Mouse (Mus musculus) layer of hippocampus, adult 8-10 months (tissue): ENCODE results near the gene Pigx. TPM values are rescaled to one million over a fixed set of nuclear protein-coding genes. Genes with fewer than 3 reads are reported as not detected.

ENCODE experiments used
- DNase-seq, 2 experiments: peaks; one replicate each; pipeline ENCODE4 v3.0.0; 2022; ENCODE audit warnings: low spot score in 2 of 2
- total RNA-seq, 4 experiments: library from RNA; stranded (reverse); gene quantifications; 2 replicates each; pipeline ENCODE4 v1.2.4; 2022

Gene Pigx
- total RNA-seq, 4 experiments from 2014 or later: 23.2 to 36.1 (median 27.7) TPM

DNA sequence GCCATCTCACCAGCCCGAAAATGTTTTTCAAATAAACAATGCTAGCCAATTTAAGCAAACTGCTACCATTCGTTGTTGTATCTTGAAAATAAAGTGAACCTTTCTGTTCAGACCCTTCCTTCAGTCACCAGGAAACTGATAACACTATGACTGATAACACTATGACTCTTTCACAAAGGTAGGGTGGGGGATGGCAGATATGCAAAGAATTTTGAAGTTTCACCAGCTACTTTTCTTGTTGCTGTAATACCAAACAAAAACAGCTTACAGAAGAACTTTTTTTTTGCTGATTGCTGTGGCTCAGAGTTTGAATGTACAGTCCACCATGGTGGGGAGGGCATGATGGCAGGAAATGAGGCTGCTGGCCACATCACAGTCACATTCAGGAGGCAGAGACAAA lies 37.3 kb downstream of the Pigx start:
- no peak for DNase-seq

DNA sequence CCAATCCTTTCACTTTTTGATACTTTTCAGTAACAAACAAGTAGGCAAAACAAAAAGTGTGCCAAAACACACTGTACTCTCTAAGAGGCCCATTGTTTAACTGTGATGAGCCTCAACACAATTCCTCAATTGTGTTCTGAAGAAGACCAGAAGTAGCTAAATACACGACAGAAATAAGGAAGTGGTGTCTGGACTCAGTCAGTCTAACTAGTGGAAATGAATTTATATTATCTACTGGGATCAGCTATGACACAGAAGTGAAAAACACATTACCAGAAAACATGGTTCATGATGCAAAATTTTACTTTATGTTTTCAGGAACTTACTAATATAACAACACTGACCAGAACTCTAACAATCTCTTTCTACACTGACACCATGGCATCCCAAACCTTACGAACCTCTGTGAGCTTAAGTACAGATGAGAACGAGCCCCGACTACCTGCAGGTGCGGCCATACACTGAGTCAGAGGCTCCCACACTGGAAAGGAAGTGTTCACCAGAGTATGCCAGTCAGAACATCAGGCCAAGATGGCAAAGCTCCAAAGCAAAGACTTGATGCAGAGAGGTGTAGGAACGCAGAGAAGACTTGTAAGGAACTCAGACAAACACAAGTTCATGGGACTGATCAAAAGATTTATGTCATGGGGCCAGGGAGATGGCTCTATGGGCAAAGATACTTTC lies 39.6 kb downstream of the Pigx start:
- DNase-seq: no peak

DNA sequence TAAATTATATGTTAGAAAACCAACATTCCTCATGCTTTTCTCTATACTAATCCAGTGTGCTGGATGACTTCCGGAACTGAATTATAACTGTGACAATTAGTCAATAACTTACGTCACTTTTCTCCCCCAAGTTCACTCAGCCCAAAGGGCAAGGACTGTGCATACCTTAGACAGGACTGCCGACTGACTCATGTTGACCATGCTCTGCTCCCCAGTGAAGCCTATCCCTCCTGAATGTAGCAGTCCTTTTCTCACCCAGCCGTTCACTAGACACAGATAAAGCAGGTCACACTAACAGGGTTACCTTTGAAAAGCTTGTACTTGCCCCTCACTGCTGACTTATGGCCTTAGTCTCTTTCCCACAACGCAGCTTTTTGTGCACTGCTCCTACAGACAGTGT lies 40.7 kb downstream of the Pigx start:
- no peak for DNase-seq

- DNase-seq: no peak
Observed at GRCm38 (mm10) chr16:32042367-32042766, 57.2 kb downstream of the Pigx start.

Other genes starting within 250 kb of the Pigx start
- gene Meltf, start 220.9 kb downstream of the Pigx start, total RNA-seq: under 1 TPM in 3 of 4 experiments, not detected in 1; 0.24 to 0.61 (median 0.45) TPM
- 10 to 100 TPM; 17.5 to 25.7 (median 21.0) TPM for gene Pigz, start 165.9 kb downstream of the Pigx start, total RNA-seq
- 10 to 100 TPM; 33.1 to 40.9 (median 36.7) TPM for gene 0610012G03Rik, start 151.2 kb downstream of the Pigx start, total RNA-seq
- 10 to 100 TPM; 45.7 to 50.2 (median 48.6) TPM for gene Ncbp2, start 151.2 kb downstream of the Pigx start, total RNA-seq
- 10 to 100 TPM; 41.5 to 46.4 (median 44.5) TPM for gene Senp5, start 96.5 kb downstream of the Pigx start, total RNA-seq
- gene Pak2, start 20.4 kb downstream of the Pigx start, total RNA-seq: 10 to 100 TPM; 29.4 to 32.2 (median 30.6) TPM
- 10 to 100 TPM; 54.7 to 66.3 (median 61.6) TPM for gene Cep19, start 60 bp upstream of the Pigx start, total RNA-seq
- 10 to 100 TPM in 3 of 4 experiments, 1 to 10 TPM in 1; 9.6 to 16.2 (median 11.9) TPM for gene Nrros, start 65.9 kb upstream of the Pigx start, total RNA-seq
- gene Bex6, start 80.1 kb upstream of the Pigx start, total RNA-seq: not detected
- 10 to 100 TPM; 35.9 to 46.6 (median 40.6) TPM for gene Fbxo45, start 147.4 kb upstream of the Pigx start, total RNA-seq
- 10 to 100 TPM; 12.2 to 14.1 (median 12.8) TPM for gene Wdr53, start 147.5 kb upstream of the Pigx start, total RNA-seq
- under 1 TPM in 2 of 4 experiments, not detected in 2; 0.32 to 0.37 TPM for gene Smco1, start 171.7 kb upstream of the Pigx start, total RNA-seq
- 10 to 100 TPM; 23.0 to 28.1 (median 27.3) TPM for gene Rnf168, start 177.7 kb upstream of the Pigx start, total RNA-seq
- gene Ubxn7, start 232.5 kb upstream of the Pigx start, total RNA-seq: 10 to 100 TPM; 50.0 to 60.5 (median 55.1) TPM